Mouse (Mus musculus) Patski (cell line): ENCODE measurements around the gene Ccdc84. TPM values are rescaled to one million over a fixed set of nuclear protein-coding genes. Genes with fewer than 3 reads are reported as not detected.
"Not testable (repeated sequence)": the region's sequence is repeated elsewhere in the genome, so short reads cannot be mapped to it uniquely, and the experiment has no call there.

Source experiments
- ATAC-seq: fragments of 100-300 bp; one replicate; pipeline ENCODE4 v1.8.0; 2021
- CTCF ChIA-PET: fragments of 350-600 bp; sonication (Branson Sonifier 250); formaldehyde crosslinking; loops from one replicate; lab custom pipeline; 2022; ENCODE audit warnings: inconsistent platforms; lab: Charles Lee
- POLR2A ChIA-PET: fragments of 350-600 bp; sonication (Branson Sonifier 250); formaldehyde crosslinking; loops from one replicate; lab custom pipeline; 2022; ENCODE audit warnings: antibody characterized with exemption, inconsistent platforms; lab: Charles Lee
- DNase-seq: peaks from one replicate; pipeline ENCODE4 v3.0.0-alpha.2; 2011; ENCODE audit warnings: low read depth, low spot score
- H3K27me3 ChIP-seq: fragments of 371-371 bp; one replicate; pipeline ENCODE4 v1.5.1; 2021
- CTCF ChIP-seq: fragments of 100-300 bp; IDR thresholded peaks from one replicate; pipeline ENCODE4 v1.5.1; 2021
- in situ Hi-C: fragments of 300-500 bp; cut with MboI; formaldehyde crosslinking; loops from 3 replicates; pipeline ENCODE4 v1.11.1; 2018; ENCODE audit warnings: low pct_unique_long_range_greater_than_20kb, mixed read lengths
- polyA plus RNA-seq: library from polyadenylated mRNA; unstranded; gene quantifications from one replicate; pipeline ENCODE4 v1.2.3, GENCODE M21; 2021

The Ccdc84 gene
- 30.5 TPM for polyA plus RNA-seq

- CTCF ChIA-PET: interaction anchor here (1.1 to 2.1 kb wide), 3 partner anchors 10 to 268 kb away, joined by 3 to 9 read pairs (median 6); partner anchors contain the start of genes Bcl9l and Trappc4
- H3K27me3 ChIP-seq: no peaks in the 10 kb centered on the region
- TF ChIP-seq CTCF: no peak
- DNase-seq: no peak
- POLR2A ChIA-PET: interaction anchor here (0.7 to 1.6 kb wide), 3 partner anchors 10 to 19 kb away, joined by 3 to 11 read pairs (median 4); partner anchors contain the start of gene Trappc4
- no peak for ATAC-seq
- in situ Hi-C loops: no loop called here
Observed at GRCm38 (mm10) chr9:44418519-44419385, at the start of gene Ccdc84. TSS of gene Ccdc84 (minus strand) at chr9:44418569.

DNA sequence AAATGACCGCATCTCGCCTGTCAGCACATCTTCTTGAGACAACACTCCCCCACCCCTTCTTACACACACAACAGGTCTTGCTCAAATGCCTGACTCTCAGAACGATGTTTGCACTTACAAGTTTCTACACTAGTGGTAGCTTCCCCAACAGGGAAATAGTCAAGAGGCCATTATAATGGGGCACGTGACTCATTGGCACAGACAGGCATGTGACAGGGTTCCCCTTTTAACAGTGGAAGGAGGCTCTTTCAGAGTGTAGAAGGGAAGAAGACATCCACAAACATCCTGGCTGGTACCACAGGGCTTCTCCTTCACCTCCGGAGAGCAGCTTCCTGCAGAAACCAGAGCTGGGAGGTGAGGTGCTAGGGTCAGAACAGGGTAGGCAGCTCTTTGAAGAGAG is 43.6 kb upstream of the Ccdc84 start:
- DNase-seq: no peak
- ChIA-PET POLR2A (no interaction called here), CTCF (interaction anchor here (1.1 kb wide), 1 partner anchor 8 kb away, joined by 3 read pairs; no protein-coding TSS in a partner anchor)
- in situ Hi-C loops: no loop called here
- TF ChIP-seq CTCF: no peak
- ATAC-seq: no peak
- H3K27me3 ChIP-seq: peaks cover 8% of the 10 kb centered on the region

GRCm38 (mm10) chr9:44457035-44457742 is 38.8 kb upstream of the Ccdc84 start:
- POLR2A ChIA-PET: no interaction called here
- TF ChIP-seq CTCF: no peak
- no peak for DNase-seq
- CTCF ChIA-PET: interaction anchor here (1.4 kb wide), 1 partner anchor 195 kb away, joined by 4 read pairs; no protein-coding TSS in a partner anchor
- in situ Hi-C loops: no loop called here
- peaks cover 4% of the 10 kb centered on the region for H3K27me3 ChIP-seq
- no peak for ATAC-seq

DNA sequence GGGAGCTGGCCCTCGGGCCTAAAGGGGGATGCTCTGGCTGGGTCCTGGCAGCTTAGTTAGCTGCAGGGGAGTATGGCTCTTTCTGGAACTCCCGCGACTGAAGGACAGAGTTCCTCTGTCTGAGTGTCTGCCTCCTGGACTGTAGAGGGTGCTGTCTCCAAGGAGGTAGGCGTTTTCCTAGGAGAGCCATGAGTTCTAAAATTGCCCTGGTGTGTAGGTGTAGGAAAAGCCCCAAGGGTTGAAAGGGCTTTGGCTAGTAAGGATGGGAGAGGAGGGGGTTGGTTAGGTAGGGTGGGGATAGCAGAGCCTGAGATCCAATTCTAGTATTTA is 36.5 kb upstream of the Ccdc84 start, which contains the start of gene Upk2:
Gene Upk2 (minus strand): TSS at position 86 of the 330 bp plus-strand sequence.
- ATAC-seq (no peak), DNase-seq (no peak)
- no peaks in the 10 kb centered on the region for H3K27me3 ChIP-seq
- in situ Hi-C loops: loop anchor here (5.0 kb wide), 1 partner anchor 197 kb away; no protein-coding TSS in a partner anchor
- POLR2A ChIA-PET: interaction anchor here (0.5 to 1.5 kb wide), 2 partner anchors 8 to 197 kb away, joined by 5 to 6 read pairs; no protein-coding TSS in a partner anchor
- CTCF ChIA-PET: interaction anchor here (0.7 to 4.8 kb wide), 9 partner anchors 13 to 231 kb away, joined by 3 to 53 read pairs (median 3); no protein-coding TSS in a partner anchor
- peak; percentile 23 for TF ChIP-seq CTCF

DNA sequence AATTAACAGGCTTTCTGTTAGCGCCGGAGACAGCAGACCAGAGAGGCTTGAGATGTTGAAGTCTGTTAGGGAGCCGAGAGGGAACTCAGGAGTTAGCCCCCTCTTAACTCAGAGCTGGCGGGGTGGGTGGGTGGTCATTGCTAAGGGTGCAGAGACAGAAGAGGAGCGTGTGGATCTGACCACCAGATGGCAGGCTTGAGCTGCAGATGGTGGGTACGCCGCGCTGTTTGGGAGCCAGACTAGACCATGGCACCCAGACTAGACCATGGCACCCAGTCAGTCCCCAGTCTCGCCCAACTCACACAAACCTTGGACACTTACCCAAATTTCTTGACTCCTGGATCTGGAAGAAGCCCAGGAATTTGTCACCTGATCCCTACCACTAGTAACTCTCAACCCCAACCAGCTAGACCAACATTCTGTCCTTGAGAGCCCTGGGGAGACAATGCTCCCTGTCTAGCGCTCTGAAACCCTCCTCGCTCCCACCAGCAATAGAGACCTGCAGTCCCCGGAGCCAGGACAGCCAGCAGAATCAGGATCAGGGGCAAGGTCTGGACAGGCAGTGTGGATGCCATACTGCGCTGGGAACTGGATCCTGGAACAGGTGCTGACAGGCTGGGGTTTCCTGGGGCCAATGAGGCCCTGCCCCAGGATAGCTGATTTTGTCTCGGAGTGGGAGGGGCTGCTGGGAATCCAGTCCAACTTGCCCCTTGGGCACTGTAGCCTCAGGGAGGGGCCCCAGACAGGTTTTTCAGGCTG is 35.9 kb upstream of the Ccdc84 start:
- ATAC-seq (peak; percentile 35), DNase-seq (no peak)
- TF ChIP-seq CTCF: peak; percentile 91
- no peaks in the 10 kb centered on the region for H3K27me3 ChIP-seq
- CTCF ChIA-PET: interaction anchor here (0.7 to 4.8 kb wide), 13 partner anchors 8 to 212 kb away, joined by 3 to 53 read pairs (median 4); partner anchors contain the start of gene Foxr1
- POLR2A ChIA-PET: interaction anchor here (0.5 to 1.5 kb wide), 2 partner anchors 7 to 198 kb away, joined by 5 to 6 read pairs; no protein-coding TSS in a partner anchor
- in situ Hi-C loops: loop anchor here (5.0 kb wide), 1 partner anchor 198 kb away; no protein-coding TSS in a partner anchor

DNA sequence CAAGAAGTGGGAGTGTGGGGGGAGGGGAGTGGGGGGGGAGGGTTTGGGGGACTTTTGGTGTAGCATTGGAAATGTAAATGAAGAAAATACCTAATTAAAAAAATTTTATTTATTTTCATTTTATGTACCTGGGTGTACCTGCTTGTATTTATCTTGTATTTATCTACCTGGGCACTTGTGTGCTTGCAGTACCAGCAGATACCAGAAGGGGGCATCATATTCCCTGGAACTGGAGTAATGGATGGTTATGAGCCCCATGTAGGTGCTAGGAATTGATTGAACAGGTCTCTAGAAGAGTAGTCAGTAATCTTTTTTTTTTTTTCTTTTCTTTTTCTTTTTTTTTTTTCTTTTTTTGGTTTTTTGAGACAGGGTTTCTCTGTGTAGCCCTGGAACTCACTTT is 32.0 kb upstream of the Ccdc84 start:
- DNase-seq (no peak), ATAC-seq (no peak)
- POLR2A ChIA-PET: no interaction called here
- peak; percentile 52 for TF ChIP-seq CTCF
- CTCF ChIA-PET: interaction anchor here (4.8 kb wide), 1 partner anchor 202 kb away, joined by 53 read pairs; no protein-coding TSS in a partner anchor
- no peaks in the 10 kb centered on the region for H3K27me3 ChIP-seq
- in situ Hi-C loops: loop anchor here (5.0 kb wide), 1 partner anchor 202 kb away; no protein-coding TSS in a partner anchor

- ATAC-seq, in situ Hi-C loops, DNase-seq, H3K27me3 ChIP-seq: not testable (repeated sequence)
- ChIA-PET POLR2A (interaction anchor here (0.5 kb wide), 1 partner anchor 12 kb away, joined by 4 read pairs; no protein-coding TSS in a partner anchor), CTCF (interaction anchor here (0.9 kb wide), 1 partner anchor 208 kb away, joined by 3 read pairs; no protein-coding TSS in a partner anchor)
Observed at GRCm38 (mm10) chr9:44444402-44445025, 26.1 kb upstream of the Ccdc84 start.

DNA sequence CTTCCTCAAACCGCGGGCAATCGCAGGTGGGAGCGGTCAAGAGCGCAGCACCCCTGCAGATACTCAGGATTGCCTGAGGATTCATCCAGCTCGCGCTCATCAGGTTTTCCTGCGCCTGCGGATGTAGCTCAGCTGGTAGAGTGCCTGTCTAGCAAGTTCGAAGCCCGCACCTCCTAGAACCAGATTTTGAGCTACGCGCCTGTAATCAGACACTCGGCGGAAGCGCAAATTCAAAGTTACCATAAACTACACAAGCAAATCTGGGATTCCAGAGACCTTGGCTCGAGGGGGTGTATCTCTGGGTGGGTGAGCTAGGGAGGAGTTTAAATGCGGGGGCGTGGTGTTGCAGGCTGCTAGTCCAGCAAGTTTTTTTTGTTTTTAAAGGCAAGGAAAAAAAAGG is 22.6 kb upstream of the Ccdc84 start, which contains the start of gene Foxr1:
Gene Foxr1 (minus strand): TSS at position 176 of the 400 bp plus-strand sequence.
- ATAC-seq (no peak), DNase-seq (no peak)
- H3K27me3 ChIP-seq: peaks cover 7% of the 10 kb centered on the region

GRCm38 (mm10) chr9:44435747-44436146 is 17.4 kb upstream of the Ccdc84 start:
- in situ Hi-C loops: no loop called here
- DNase-seq: no peak
- ChIA-PET CTCF (no interaction called here), POLR2A (no interaction called here)
- no peak for ATAC-seq
- H3K27me3 ChIP-seq: peaks cover 11% of the 10 kb centered on the region
- TF ChIP-seq CTCF: no peak

More for the DNA sequence above, 22.6 kb upstream of the Ccdc84 start, which contains the start of gene Foxr1:
- TF ChIP-seq CTCF: no peak
- ChIA-PET CTCF (interaction anchor here (1.3 kb wide), 1 partner anchor 13 kb away, joined by 5 read pairs; no protein-coding TSS in a partner anchor), POLR2A (no interaction called here)
- in situ Hi-C loops: no loop called here
